In genomic region chr2:166508656-166509420, GRCm38 (mm10) we compare ENCODE assay signal across 17 mouse cellular contexts.
DNase-seq lines count a peak whose midpoint lies in the region; ATAC-seq and TF ChIP-seq lines count a peak whose summit lies in the region.
"Had no signal": no experiment of that assay in that cellular context is flagged by ENCODE, and none has a peak within 500 bp of the region (broad histone marks: within the 10 kb centered on the region; RNA-seq: fewer than 3 reads in every experiment).

No protein-coding gene starts in this region.

- H3K36me3 ChIP-seq in heart, embryonic 10.5 days = no peaks in the 10 kb centered on the region
- no peaks in the 10 kb centered on the region for H3K36me3 ChIP-seq in heart, embryonic 11.5 days (ENCODE audit: control insufficient read depth, insufficient read depth, low read length)
- no peaks in the 10 kb centered on the region for H3K36me3 ChIP-seq in megakaryocyte, embryonic 14.5 days (replicated peaks; ENCODE audit: low read length)
- no peaks in the 10 kb centered on the region for H3K36me3 ChIP-seq in limb, embryonic 14.5 days (ENCODE audit: control insufficient read depth, insufficient read depth, low read length)
- H3K36me3 ChIP-seq: intestine, embryonic 15.5 days; neural tube, embryonic 13.5 days had no signal

- H3K27ac ChIP-seq in heart, embryonic 10.5 days = peak overlapping the region; percentile 25; the same call in 1 of the 2 replicates
- no peak overlapping the region for H3K27ac ChIP-seq in heart, embryonic 11.5 days (ENCODE audit: low read depth, low read length)
- H3K27ac ChIP-seq in brown adipose tissue, adult 24 weeks (replicated peaks; ENCODE audit: low read depth, low read length) = peak overlapping the region; percentile 28
- peak overlapping the region; percentile 8; the same call in 1 of the 2 replicates for H3K27ac ChIP-seq in limb, embryonic 14.5 days (replicated peaks; ENCODE audit: low read depth, low read length)
- H3K27ac ChIP-seq: intestine, embryonic 15.5 days; liver, embryonic 14.5 days; neural tube, embryonic 13.5 days had no signal

- no peaks in the 10 kb centered on the region for H3K27me3 ChIP-seq in heart, embryonic 10.5 days (ENCODE audit: insufficient read depth, poor library complexity, severe bottlenecking)
- no peaks in the 10 kb centered on the region for H3K27me3 ChIP-seq in heart, embryonic 11.5 days (ENCODE audit: control insufficient read depth, insufficient read depth, low read length)
- peaks cover 35% of the 10 kb centered on the region for H3K27me3 ChIP-seq in megakaryocyte, embryonic 14.5 days (replicated peaks)
- no peaks in the 10 kb centered on the region for H3K27me3 ChIP-seq in limb, embryonic 14.5 days (ENCODE audit: control insufficient read depth, insufficient read depth, low read length)
- H3K27me3 ChIP-seq: intestine, embryonic 15.5 days had no signal

- no peaks in the 10 kb centered on the region; the same call in 1 of the 2 replicates for H3K9me3 ChIP-seq in heart, embryonic 10.5 days
- H3K9me3 ChIP-seq in heart, embryonic 11.5 days (replicated peaks; ENCODE audit: control insufficient read depth, low read length) = no peaks in the 10 kb centered on the region
- H3K9me3 ChIP-seq in megakaryocyte, embryonic 14.5 days = peaks cover 29% of the 10 kb centered on the region
- peaks cover 5% of the 10 kb centered on the region; the same call in 1 of the 2 replicates for H3K9me3 ChIP-seq in limb, embryonic 14.5 days (ENCODE audit: control insufficient read depth, low read length)
- H3K9me3 ChIP-seq: neural tube, embryonic 13.5 days had no signal

- 76% methylated on average over 8 of the region's 8 CpGs for WGBS in heart, embryonic 10.5 days
- WGBS in heart, embryonic 11.5 days (ENCODE audit: insufficient replicate concordance) = 81% methylated on average over 8 of the region's 8 CpGs
- 85% methylated on average over 8 of the region's 8 CpGs for WGBS in limb, embryonic 14.5 days

- H3K9ac ChIP-seq in heart, embryonic 11.5 days (ENCODE audit: low read depth, low read length) = no peak overlapping the region
- no peak overlapping the region for H3K9ac ChIP-seq in limb, embryonic 14.5 days (ENCODE audit: low read depth, low read length, severe bottlenecking)
- H3K9ac ChIP-seq: intestine, embryonic 15.5 days; liver, embryonic 14.5 days; neural tube, embryonic 13.5 days had no signal

- H3K4me1 ChIP-seq in heart, embryonic 10.5 days = peaks cover 43% of the 10 kb centered on the region
- peaks cover 27% of the 10 kb centered on the region for H3K4me1 ChIP-seq in heart, embryonic 11.5 days (ENCODE audit: control insufficient read depth, insufficient read depth, low read length)
- H3K4me1 ChIP-seq in megakaryocyte, embryonic 14.5 days = peaks cover 4% of the 10 kb centered on the region
- peaks cover 17% of the 10 kb centered on the region for H3K4me1 ChIP-seq in brown adipose tissue, adult 24 weeks (ENCODE audit: control insufficient read depth, insufficient read depth, insufficient read length, low read length)
- H3K4me1 ChIP-seq in limb, embryonic 14.5 days (ENCODE audit: control insufficient read depth, insufficient read depth, low read length) = peaks cover 28% of the 10 kb centered on the region

- TF ChIP-seq POLR2A in limb, embryonic 14.5 days (IDR thresholded peaks at IDR 0.05; ENCODE audit: borderline replicate concordance, extremely low read depth, insufficient read depth, insufficient read length) = no peak

- no peak for DNase-seq in heart, embryonic 10.5 days (ENCODE audit: low spot score)
- DNase-seq in limb, embryonic 14.5 days (ENCODE audit: low spot score) = no peak
- no peak for DNase-seq in retina, embryonic 14.5 days (ENCODE audit: low spot score)
- no peak for DNase-seq in embryo, embryonic 10 days (ENCODE audit: low spot score)
- DNase-seq: cerebellum, adult 2 months; embryo, embryonic 11 days; heart, adult 18-20 months; lung, postnatal 4 days; thymus, adult 18-20 months had no signal

- H3K4me3 ChIP-seq in heart, embryonic 10.5 days = no peak overlapping the region
- H3K4me3 ChIP-seq in heart, embryonic 11.5 days (ENCODE audit: low read depth, low read length) = no peak overlapping the region
- peak overlapping the region; percentile 73 for H3K4me3 ChIP-seq in megakaryocyte, embryonic 14.5 days (replicated peaks)
- H3K4me3 ChIP-seq in brown adipose tissue, adult 24 weeks (ENCODE audit: insufficient read depth, low read depth, low read length) = no peak overlapping the region
- H3K4me3 ChIP-seq in limb, embryonic 14.5 days (replicated peaks; ENCODE audit: low read length) = no peak overlapping the region
- H3K4me3 ChIP-seq: intestine, embryonic 15.5 days; neural tube, embryonic 13.5 days had no signal

- ATAC-seq in heart, embryonic 11.5 days (replicated peaks; ENCODE audit: insufficient number of reproducible peaks, low FRiP score, low TSS enrichment) = no peak
- no peak for ATAC-seq in megakaryocyte, adult 5-6 weeks (ENCODE audit: poor library complexity, severe bottlenecking)
- no peak for ATAC-seq in limb, embryonic 14.5 days (ENCODE audit: low FRiP score, low read depth)
- ATAC-seq: intestine, embryonic 15.5 days; midbrain, embryonic 16.5 days had no signal

- no peak overlapping the region for H3K4me2 ChIP-seq in heart, embryonic 11.5 days
- no peak overlapping the region for H3K4me2 ChIP-seq in limb, embryonic 14.5 days (replicated peaks; ENCODE audit: low read depth, low read length, severe bottlenecking)
- H3K4me2 ChIP-seq: intestine, embryonic 15.5 days; neural tube, embryonic 13.5 days had no signal
